Mouse (Mus musculus) heart, embryonic 14.5 days (tissue): Measurements from ENCODE around the gene Slc5a11. TPM values are rescaled to one million over a fixed set of nuclear protein-coding genes. Genes with fewer than 3 reads are reported as not detected.

Experiments
- ATAC-seq: fragments of 200-750 bp; cut with Nextera tagmentation; 2 replicates; pipeline ENCODE4 v1.8.0; 2017; ENCODE audit warnings: low read depth, moderate TSS enrichment; ENCODE audit not compliant: insufficient number of reproducible peaks, insufficient read depth, low FRiP score
- H3K27ac ChIP-seq, 2 experiments: fragments of 200-500 bp in 1 of 2; fragments of 300-500 bp in 1 of 2; sonication (generic) in 1 of 2; replicated peaks in 1 of 2; 2 replicates each; pipeline ENCODE4 v1.5.1; 2012 to 2014; ENCODE audit warnings: low read depth in 2 of 2, low read length in 2 of 2, control low read depth in 1 of 2, mild to moderate bottlenecking in 1 of 2, mixed read lengths in 1 of 2; ENCODE audit not compliant: control insufficient read depth in 1 of 2, insufficient read depth in 1 of 2
- H3K27me3 ChIP-seq: fragments of 300-500 bp; sonication (generic); 2 replicates; pipeline ENCODE4 v1.6.1; 2014; ENCODE audit warnings: mild to moderate bottlenecking, low read length, control low read depth; ENCODE audit not compliant: control insufficient read depth, insufficient read depth
- H3K36me3 ChIP-seq: fragments of 300-500 bp; sonication (generic); 2 replicates; pipeline ENCODE4 v1.6.1; 2014; ENCODE audit warnings: mild to moderate bottlenecking, control low read depth, low read length, mixed read lengths; ENCODE audit not compliant: control insufficient read depth, insufficient read depth
- H3K4me1 ChIP-seq, 2 experiments: fragments of 200-500 bp in 1 of 2; fragments of 300-500 bp in 1 of 2; sonication (generic) in 1 of 2; 2 replicates each; pipeline ENCODE4 v1.6.1; 2012 to 2014; ENCODE audit warnings: low read length in 2 of 2, control low read depth in 1 of 2, mixed read lengths in 1 of 2; ENCODE audit not compliant: control insufficient read depth in 2 of 2, insufficient read depth in 2 of 2
- H3K4me2 ChIP-seq: fragments of 300-500 bp; sonication (generic); 2 replicates; pipeline ENCODE4 v1.6.1; 2014; ENCODE audit warnings: mild to moderate bottlenecking, low read length
- H3K4me3 ChIP-seq, 2 experiments: fragments of 200-500 bp in 1 of 2; fragments of 300-500 bp in 1 of 2; sonication (generic) in 1 of 2; 2 replicates each; pipeline ENCODE4 v1.5.1; 2012 to 2014; ENCODE audit warnings: low read length in 2 of 2, mild to moderate bottlenecking in 2 of 2, control low read depth in 1 of 2, low read depth in 1 of 2, moderate library complexity in 1 of 2; ENCODE audit not compliant: control insufficient read depth in 1 of 2, insufficient read depth in 1 of 2
- H3K9ac ChIP-seq: fragments of 300-500 bp; sonication (generic); 2 replicates; pipeline ENCODE4 v1.6.1; 2014; ENCODE audit warnings: mild to moderate bottlenecking, low read length
- H3K9me3 ChIP-seq: fragments of 300-500 bp; sonication (generic); 2 replicates; pipeline ENCODE4 v1.6.1; 2016; ENCODE audit warnings: low read length, control low read depth; ENCODE audit not compliant: control insufficient read depth
- WGBS: fragments of 180-500 bp; shearing (Covaris S2); extraction: QIAGEN DNeasy Blood & Tissue Kit; methylation state at CpG from one replicate; pipeline ENCODE4 v1.1.7; 2014; 5-methylcytosine and 5-hydroxymethylcytosine counted together
- polyA plus RNA-seq: library from polyadenylated mRNA; unstranded; fragments of >200 nt; fragmentation: Nextera tagmentation; extraction: Ambion mirVana; gene quantifications from 2 replicates; pipeline ENCODE4 v1.2.1, GENCODE M21; 2014

Slc5a11 gene
- polyA plus RNA-seq, 1 experiment from 2014 or later, result 0.51 TPM

DNA sequence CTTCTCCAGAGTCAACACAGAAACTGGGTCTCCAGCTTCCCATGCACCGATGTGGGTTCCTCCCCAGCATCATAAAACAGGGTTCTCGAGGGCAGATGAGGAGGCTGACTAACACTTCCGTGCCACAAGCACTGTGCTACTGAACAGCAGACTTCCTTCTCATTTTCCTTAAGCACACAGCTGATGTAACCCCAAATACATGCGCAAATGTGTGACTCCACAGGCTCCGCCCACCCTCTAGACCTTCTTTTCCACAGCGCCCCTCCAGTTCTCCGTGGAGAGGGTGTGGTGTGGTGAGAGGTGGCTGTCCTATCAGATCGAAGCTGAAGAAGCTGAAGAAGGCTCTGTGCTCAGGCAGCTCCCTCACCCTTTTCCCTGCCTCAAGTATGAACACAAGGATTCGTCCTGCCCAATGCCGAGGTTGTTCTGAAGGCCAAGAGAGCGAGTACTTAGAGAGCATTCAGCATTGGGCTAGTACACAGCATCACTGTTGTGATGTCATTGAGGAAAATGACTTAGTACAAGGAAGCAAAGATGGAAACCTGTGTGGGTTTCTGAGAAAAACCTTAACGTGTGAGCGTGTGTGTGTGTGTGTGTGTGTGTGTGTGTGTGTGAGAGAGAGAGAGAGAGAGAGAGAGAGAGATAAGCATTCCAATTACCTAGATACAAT is 108.0 kb downstream of the Slc5a11 start:
- no peak for ATAC-seq
- H3K36me3 ChIP-seq, result peaks cover 78% of the 10 kb centered on the region
- no peak overlapping the region for H3K4me2 ChIP-seq
- H3K4me3 ChIP-seq, result no peak overlapping the region
- WGBS, result 80% methylated on average over 13 of the region's 13 CpGs
- no peaks in the 10 kb centered on the region for H3K27me3 ChIP-seq
- H3K9me3 ChIP-seq, result no peaks in the 10 kb centered on the region
- H3K9ac ChIP-seq, result no peak overlapping the region
- no peak overlapping the region for H3K27ac ChIP-seq
- peaks cover 11 to 17% of the 10 kb centered on the region in 2 experiments for H3K4me1 ChIP-seq

Other genes starting within 250 kb of the Slc5a11 start
- gene Rbbp6, start 249.1 kb upstream of the Slc5a11 start, polyA plus RNA-seq, result 23.8 TPM in 2 replicates
- gene Tnrc6a, start 90.9 kb upstream of the Slc5a11 start, polyA plus RNA-seq, result 34.1 and 36.0 TPM in 2 replicates
- 39.6 and 40.4 TPM in 2 replicates for gene Lcmt1, start 155.0 kb downstream of the Slc5a11 start, polyA plus RNA-seq
- gene Arhgap17, start 155.1 kb downstream of the Slc5a11 start, polyA plus RNA-seq, result 17.4 and 19.2 TPM in 2 replicates
- gene Aqp8, start 247.5 kb downstream of the Slc5a11 start, polyA plus RNA-seq, result 2.2 and 2.4 TPM in 2 replicates